Mouse (Mus musculus): ENCODE data around the gene Ddx50. TPM values are rescaled to one million over a fixed set of nuclear protein-coding genes. Genes with fewer than 3 reads are reported as not detected.

Ddx50 gene
- polyA plus RNA-seq, 1 experiment from 2014 or later = 59.0 TPM

- peaks cover 7% of the 10 kb centered on the region; the same call in 1 of the 2 replicates for H3K4me1 ChIP-seq
- H3K9me3 ChIP-seq (replicated peaks) = no peaks in the 10 kb centered on the region
- H3K4me3 ChIP-seq = no peak overlapping the region
- no peaks in the 10 kb centered on the region for H3K27me3 ChIP-seq (replicated peaks)
- no peak overlapping the region for H3K27ac ChIP-seq
- peaks cover 90% of the 10 kb centered on the region for H3K36me3 ChIP-seq
- ATAC-seq = no peak
- no peak overlapping the region for H3K9ac ChIP-seq
- no peak overlapping the region for H3K4me2 ChIP-seq
- WGBS (ENCODE audit: insufficient replicate concordance) = 44% methylated on average over 4 of the region's 4 CpGs
Measured at GRCm38 (mm10) chr10:62568861-62569260, 82.2 kb downstream of the Ddx50 start.

Small RNA genes within 50 kb of the gene (microRNA-seq; reads per million reads assigned to microRNA genes)
- not detected for gene Mir7215

Other genes with a start within 250 kb of the Ddx50 start
- gene Hkdc1, start 228.7 kb downstream of the Ddx50 start, polyA plus RNA-seq (2016; fragmentation: Nextera tagmentation; extraction: Ambion mirVana) = 6.9 and 7.8 TPM in 2 replicates
- gene 4930507D05Rik, start 201.7 kb downstream of the Ddx50 start, polyA plus RNA-seq (2016; fragmentation: Nextera tagmentation; extraction: Ambion mirVana) = 0.14 and 0.51 TPM in 2 replicates
- gene Supv3l1, start 201.5 kb downstream of the Ddx50 start, polyA plus RNA-seq (2016; fragmentation: Nextera tagmentation; extraction: Ambion mirVana) = 25.4 and 30.7 TPM in 2 replicates
- 59.8 and 59.9 TPM in 2 replicates for gene Vps26a, start 164.4 kb downstream of the Ddx50 start, polyA plus RNA-seq (2016; fragmentation: Nextera tagmentation; extraction: Ambion mirVana)
- gene Srgn, start 123.8 kb downstream of the Ddx50 start, polyA plus RNA-seq (2016; fragmentation: Nextera tagmentation; extraction: Ambion mirVana) = 54.4 and 57.7 TPM in 2 replicates
- 20.0 and 21.1 TPM in 2 replicates for gene Kif1bp, start 72.8 kb downstream of the Ddx50 start, polyA plus RNA-seq (2016; fragmentation: Nextera tagmentation; extraction: Ambion mirVana)
- gene Ddx21, start 48.9 kb downstream of the Ddx50 start, polyA plus RNA-seq (2016; fragmentation: Nextera tagmentation; extraction: Ambion mirVana) = 38.3 and 40.6 TPM in 2 replicates
- 0.30 and 0.57 TPM in 2 replicates for gene Stox1, start 74.9 kb upstream of the Ddx50 start, polyA plus RNA-seq (2016; fragmentation: Nextera tagmentation; extraction: Ambion mirVana)
- gene Ccar1, start 141.1 kb upstream of the Ddx50 start, polyA plus RNA-seq (2016; fragmentation: Nextera tagmentation; extraction: Ambion mirVana) = 76.2 and 78.7 TPM in 2 replicates

Measured in liver, embryonic 12.5 days (tissue).